In the genomic region with DNA sequence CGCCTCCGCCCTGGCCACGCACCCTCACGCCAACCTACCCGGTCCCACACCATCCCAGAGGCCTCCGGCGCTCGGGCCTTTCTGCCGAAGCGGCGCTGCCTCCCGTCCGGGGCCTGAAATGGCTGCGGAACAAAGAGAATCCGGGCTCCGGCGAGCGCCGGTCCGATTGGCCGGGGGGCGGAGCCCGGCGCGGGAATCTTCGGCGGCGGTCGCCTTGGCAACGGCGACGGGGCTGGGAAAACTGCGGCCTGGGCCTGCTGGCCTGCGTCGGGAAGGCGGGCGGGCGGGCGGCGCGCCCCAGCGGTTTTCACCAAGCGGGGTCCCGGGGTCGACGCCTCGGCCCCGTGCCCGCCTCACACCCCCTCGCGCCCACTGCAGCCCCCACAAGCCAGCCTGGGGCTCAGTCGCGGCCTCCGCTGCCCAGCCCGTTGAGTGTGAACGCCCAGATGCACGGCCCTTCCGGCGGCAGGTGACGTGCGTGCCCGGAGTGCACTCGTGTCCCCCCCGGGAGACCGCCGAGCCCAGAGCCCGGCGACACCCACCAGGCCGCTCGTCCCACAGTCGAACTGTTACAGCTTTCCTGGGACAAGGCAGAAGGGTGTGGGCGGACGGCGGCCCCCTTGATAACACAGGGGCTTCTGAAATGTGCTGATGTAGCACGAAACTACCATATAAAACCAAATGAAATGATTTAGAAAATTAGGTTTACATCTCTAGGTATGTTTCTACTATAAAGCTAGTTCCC, we compare ENCODE assay signal across 8 mouse cellular contexts. TPM values are rescaled to one million over a fixed set of nuclear protein-coding genes. Genes with fewer than 3 reads are reported as not detected.
DNase-seq lines count a peak whose midpoint lies in the region; ATAC-seq lines count a peak whose summit lies in the region.

A gene (minus strand): TSS at position 172 of the 745 bp plus-strand sequence.

- peak within 1 kb of the TSS; percentile 100 for H3K9ac ChIP-seq in hindbrain, embryonic 11.5 days (ENCODE audit: low read depth, low read length)

- no peaks in the 10 kb centered on the region for H3K27me3 ChIP-seq in hindbrain, embryonic 11.5 days (ENCODE audit: control insufficient read depth, insufficient read depth, low read length)

- ATAC-seq in hindbrain, embryonic 11.5 days (ENCODE audit: low FRiP score): peak; percentile 96

- H3K9me3 ChIP-seq in hindbrain, embryonic 11.5 days (ENCODE audit: control insufficient read depth, low read length): no peaks in the 10 kb centered on the region

- 0 out of 2 replicates have a peak, but pooled peaks cover 2% of the 10 kb centered on the region for H3K36me3 ChIP-seq in hindbrain, embryonic 11.5 days (ENCODE audit: control insufficient read depth, insufficient read depth, low read length)

- peak; percentile 95 for DNase-seq in MN1 (ENCODE audit: low spot score)
- peak; percentile 87 for DNase-seq in cerebellum, adult 9-10 months
- DNase-seq in frontal cortex, adult 2 months (ENCODE audit: extremely low spot score in 1 of 2, low spot score in 1 of 2): peak; percentile 65 to 90
- DNase-seq in hindbrain, embryonic 11.5 days (ENCODE audit: low spot score): peak; percentile 96
- peak; percentile 88 to 93 for DNase-seq in layer of hippocampus, postnatal 14 days (ENCODE audit: low spot score in 2 of 2)
- DNase-seq in lung, postnatal 14 days: peak; percentile 93
- DNase-seq in retina, adult 2 months (ENCODE audit: low read depth, low spot score): peak; percentile 80
- DNase-seq in thymus, postnatal 36 days: peak; percentile 85 to 88

- peak within 1 kb of the TSS; percentile 77 for H3K4me2 ChIP-seq in hindbrain, embryonic 11.5 days (replicated peaks; ENCODE audit: low read depth, low read length)

- H3K4me1 ChIP-seq in hindbrain, embryonic 11.5 days (replicated peaks; ENCODE audit: control insufficient read depth, insufficient read depth, low read length): no peaks in the 10 kb centered on the region

- peak within 1 kb of the TSS; percentile 95 for H3K27ac ChIP-seq in hindbrain, embryonic 11.5 days (ENCODE audit: low read depth, low read length)

- WGBS in hindbrain, embryonic 11.5 days: under 1% methylated on average over 46 of the region's 75 CpGs

- peak within 1 kb of the TSS; percentile 93 for H3K4me3 ChIP-seq in hindbrain, embryonic 11.5 days (ENCODE audit: low read depth, low read length)

RNA-seq across cellular contexts. Expression of the gene that starts here (rescaled TPM):
- polyA plus RNA-seq in frontal cortex, adult 2 months (2012; rRNA removed): 33.6 and 36.0 TPM in 2 replicates
- 66.9 and 124 TPM in 2 replicates for polyA plus RNA-seq in hindbrain, embryonic 11.5 days (2014; fragmentation: Nextera tagmentation; extraction: Ambion mirVana)
- 10 to 100 TPM; 62.3 to 75.3 TPM for total RNA-seq in layer of hippocampus, postnatal 14 days (2021)

Comparison
In these comparisons a context has a peak if more than half of its experiments do, and no peak if none do; other contexts are left out.
1. Peak in every context shown above with its lines: DNase-seq, ATAC-seq, H3K4me3 ChIP-seq and H3K27ac ChIP-seq.